Mouse (Mus musculus): ENCODE measurements around the gene Hif3a. TPM values are rescaled to one million over a fixed set of nuclear protein-coding genes. Genes with fewer than 3 reads are reported as not detected.
"Not testable (repeated sequence)": the region's sequence is repeated elsewhere in the genome, so short reads cannot be mapped to it uniquely, and the experiment has no call there.

Gene Hif3a
- polyA plus RNA-seq (2012; rRNA removed), result 4.1 and 6.9 TPM in 2 replicates

DNA sequence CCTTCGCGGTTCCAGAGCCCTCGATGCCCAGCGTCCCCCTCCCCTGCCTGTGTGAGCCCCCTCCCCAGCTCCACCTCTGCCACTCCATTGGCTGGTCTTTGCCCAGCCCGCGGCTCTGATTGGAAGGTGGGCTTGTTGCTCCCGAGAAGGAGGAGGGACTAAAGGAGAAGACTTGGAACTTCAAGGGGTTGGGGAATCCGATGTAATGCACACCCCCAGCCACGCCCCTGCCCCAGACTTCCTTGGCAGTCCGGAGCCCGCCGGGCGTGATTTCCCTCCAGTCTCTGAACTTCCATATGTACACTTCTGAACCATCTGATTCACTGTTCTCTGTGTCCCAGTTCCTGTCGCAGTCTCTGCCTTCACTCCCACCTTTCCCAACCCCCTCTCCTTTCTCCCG, at the start of gene Hif3a:
Hif3a (minus strand) TSS at position 39 of the 400 bp plus-strand sequence.
- DNase-seq (ENCODE audit: low read depth), result peak; percentile 95
- TF ChIP-seq POLR2A (IDR thresholded peaks at IDR 0.05; ENCODE audit: borderline replicate concordance, extremely low read depth, insufficient read depth, insufficient read length, poor library complexity, severe bottlenecking) (no peak), CTCF (IDR thresholded peaks at IDR 0.05; ENCODE audit: borderline replicate concordance, extremely low read depth, insufficient read depth, insufficient read length) (no peak)

DNA sequence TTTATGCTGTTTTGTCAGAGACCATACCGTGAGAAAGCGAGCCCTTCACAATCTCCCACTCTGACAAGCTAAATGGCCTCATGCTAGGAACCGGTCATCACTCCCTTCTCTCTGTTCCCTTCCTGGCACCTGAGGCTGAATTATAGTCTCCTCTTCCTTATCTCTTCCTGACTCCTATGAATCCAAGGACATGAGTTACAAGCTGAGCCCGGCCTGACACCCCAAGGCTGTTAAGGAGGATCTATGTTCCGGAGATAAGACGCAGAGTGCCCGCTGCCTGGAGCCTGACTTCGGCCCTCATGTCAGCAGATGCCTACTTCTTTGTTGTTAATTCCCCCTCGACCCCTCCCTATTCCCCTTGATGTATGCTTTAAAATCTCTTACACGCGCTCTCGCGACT, 39.4 kb upstream of the Hif3a start:
- DNase-seq (ENCODE audit: low read depth), result not testable (repeated sequence)

DNA sequence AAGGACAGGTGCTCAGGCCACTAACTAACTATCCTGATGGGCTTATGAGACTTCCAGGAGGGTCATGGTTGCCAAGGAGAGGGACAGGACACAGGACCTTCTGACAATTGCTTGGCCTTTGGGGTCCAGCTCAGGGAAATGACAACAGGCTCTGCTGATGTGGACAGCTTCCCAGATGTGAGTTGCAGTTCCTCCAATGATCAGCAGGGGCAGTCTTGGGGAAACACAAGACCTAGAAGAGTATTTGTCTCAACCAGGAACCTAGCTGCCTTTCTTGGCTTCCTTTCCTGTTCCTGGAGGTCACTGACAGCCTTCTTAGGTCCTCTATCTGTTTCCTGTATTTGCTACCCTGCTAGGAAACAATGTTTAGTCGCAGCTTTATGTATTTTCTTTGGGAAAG, 29.1 kb upstream of the Hif3a start:
- TF ChIP-seq CTCF (IDR thresholded peaks at IDR 0.05; ENCODE audit: borderline replicate concordance, extremely low read depth, insufficient read depth, insufficient read length) (peak; percentile 37; the same call in 1 of the 2 replicates), POLR2A (IDR thresholded peaks at IDR 0.05; ENCODE audit: borderline replicate concordance, extremely low read depth, insufficient read depth, insufficient read length, poor library complexity, severe bottlenecking) (no peak)
- DNase-seq (ENCODE audit: low read depth), result no peak

DNA sequence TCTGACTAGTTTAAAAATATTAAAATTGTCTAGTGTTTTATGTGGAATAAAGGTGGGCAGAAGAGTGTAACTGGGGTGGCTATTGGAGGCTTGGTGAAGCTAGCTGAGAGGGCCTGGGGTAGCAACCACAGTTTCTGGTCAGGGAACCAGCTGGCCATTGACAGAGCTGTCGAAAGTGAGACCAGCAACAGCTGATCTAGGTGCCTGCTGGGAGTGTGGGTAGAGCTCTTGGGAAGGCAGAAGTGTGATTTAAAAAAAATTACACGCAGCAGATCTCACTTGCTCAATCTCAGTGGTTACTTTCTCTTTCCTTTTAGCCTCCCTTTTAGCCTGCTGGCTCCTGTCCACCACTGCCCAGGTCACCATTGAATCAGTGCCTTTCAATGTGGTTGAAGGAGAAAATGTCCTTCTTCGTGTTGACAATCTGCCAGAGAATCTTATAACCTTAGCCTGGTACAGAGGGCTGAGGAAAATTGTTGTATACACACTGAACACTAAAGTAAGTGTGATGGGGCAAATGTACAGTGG, 27.9 kb upstream of the Hif3a start:
- TF ChIP-seq POLR2A (IDR thresholded peaks at IDR 0.05; ENCODE audit: borderline replicate concordance, extremely low read depth, insufficient read depth, insufficient read length, poor library complexity, severe bottlenecking) (no peak), CTCF (IDR thresholded peaks at IDR 0.05; ENCODE audit: borderline replicate concordance, extremely low read depth, insufficient read depth, insufficient read length) (no peak)
- no peak for DNase-seq (ENCODE audit: low read depth)

DNA sequence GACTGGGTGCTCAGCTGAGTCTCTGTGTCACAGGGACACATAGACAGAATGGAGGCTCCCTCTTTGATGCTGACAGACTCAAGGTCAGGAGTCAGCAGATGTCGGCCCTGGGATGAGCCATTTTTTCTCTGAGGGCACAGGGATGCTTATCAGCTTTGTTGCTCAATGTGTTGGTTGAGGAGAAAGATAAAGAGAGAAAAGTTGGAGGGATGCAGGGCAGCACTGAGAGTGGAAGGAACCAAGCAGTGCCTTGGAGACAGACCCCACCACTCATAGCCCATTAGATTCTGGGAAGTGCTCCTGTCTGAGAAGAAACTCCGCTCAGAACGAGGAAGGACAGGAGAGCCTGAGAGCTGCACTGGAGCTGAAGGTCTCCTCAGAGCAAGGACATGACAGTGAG, 25.5 kb upstream of the Hif3a start:
- TF ChIP-seq CTCF (IDR thresholded peaks at IDR 0.05; ENCODE audit: borderline replicate concordance, extremely low read depth, insufficient read depth, insufficient read length) (no peak), POLR2A (IDR thresholded peaks at IDR 0.05; ENCODE audit: borderline replicate concordance, extremely low read depth, insufficient read depth, insufficient read length, poor library complexity, severe bottlenecking) (no peak)

DNA sequence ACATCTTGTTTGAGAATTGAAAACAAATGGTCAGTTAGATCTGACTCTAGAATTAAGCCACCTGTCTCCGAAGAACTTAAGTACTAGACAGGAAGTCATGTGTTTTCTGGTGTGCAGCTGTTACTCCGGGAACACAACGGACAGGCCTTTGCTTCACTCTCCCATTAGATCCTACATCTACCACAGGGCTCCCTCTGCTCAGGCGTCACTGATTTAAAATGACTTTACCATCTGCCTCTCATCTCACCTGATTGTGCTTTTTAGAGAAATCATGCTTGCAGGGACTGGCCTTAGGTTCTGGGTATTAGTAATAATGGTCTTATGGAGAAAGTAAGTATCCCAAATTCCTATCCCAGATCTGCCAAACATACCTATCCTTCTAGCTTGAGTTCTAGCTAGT, 20.5 kb upstream of the Hif3a start:
- TF ChIP-seq POLR2A (IDR thresholded peaks at IDR 0.05; ENCODE audit: borderline replicate concordance, extremely low read depth, insufficient read depth, insufficient read length, poor library complexity, severe bottlenecking) (no peak), CTCF (IDR thresholded peaks at IDR 0.05; ENCODE audit: borderline replicate concordance, extremely low read depth, insufficient read depth, insufficient read length) (no peak)
- DNase-seq (ENCODE audit: low read depth), result no peak

More for the DNA sequence above, 25.5 kb upstream of the Hif3a start:
- no peak for DNase-seq (ENCODE audit: low read depth)

DNA sequence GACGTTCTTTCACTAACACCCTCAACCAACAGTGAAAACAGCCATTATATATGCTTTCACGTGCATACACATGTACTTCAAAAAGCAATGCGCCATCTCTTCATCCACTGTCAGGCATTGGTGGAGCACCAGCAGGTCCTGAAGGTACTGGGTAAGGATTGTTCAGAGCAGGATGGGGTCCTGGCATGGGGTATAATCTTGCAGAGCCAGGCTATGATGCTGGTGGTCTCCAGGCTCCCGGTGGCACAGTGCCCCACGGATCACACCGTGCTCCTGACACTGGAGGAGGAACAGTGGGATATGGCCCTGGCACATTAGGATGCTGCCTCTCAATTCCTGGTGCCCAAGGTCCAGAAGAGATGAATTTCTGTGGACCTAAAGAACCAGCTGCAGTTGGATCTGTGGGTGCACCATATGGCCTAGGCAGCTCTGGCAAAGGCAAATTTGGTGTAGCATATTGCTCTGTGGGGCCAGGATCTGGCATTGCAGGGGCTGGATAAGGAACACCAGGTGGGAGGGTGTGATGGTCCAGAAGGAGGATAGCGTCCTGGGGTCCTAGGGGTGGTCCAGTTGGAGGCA, 15.9 kb upstream of the Hif3a start:
- no peak for TF ChIP-seq POLR2A (IDR thresholded peaks at IDR 0.05; ENCODE audit: borderline replicate concordance, extremely low read depth, insufficient read depth, insufficient read length, poor library complexity, severe bottlenecking)
- no peak for TF ChIP-seq CTCF (IDR thresholded peaks at IDR 0.05; ENCODE audit: borderline replicate concordance, extremely low read depth, insufficient read depth, insufficient read length)
- no peak for DNase-seq (ENCODE audit: low read depth)

DNA sequence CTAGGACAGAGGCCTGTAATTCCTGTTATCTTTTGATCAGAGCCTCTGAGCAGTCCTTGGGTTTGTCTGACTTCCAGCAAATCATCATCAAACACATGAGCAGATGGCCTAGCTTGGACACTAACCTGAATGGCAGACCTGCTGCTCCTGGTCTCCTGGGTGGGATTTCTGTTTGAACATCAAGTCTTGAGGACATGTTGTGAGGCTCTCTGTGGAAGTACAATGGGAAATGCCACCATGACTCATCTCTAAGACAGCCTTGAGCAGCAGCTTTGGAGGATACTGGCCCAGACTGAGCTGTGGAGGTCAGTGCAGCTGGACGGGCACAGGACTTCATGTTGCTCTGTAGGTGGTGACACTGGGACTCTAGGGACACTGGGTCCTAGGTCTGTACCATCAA, 14.3 kb upstream of the Hif3a start:
- no peak for DNase-seq (ENCODE audit: low read depth)
- TF ChIP-seq CTCF (IDR thresholded peaks at IDR 0.05; ENCODE audit: borderline replicate concordance, extremely low read depth, insufficient read depth, insufficient read length) (no peak), POLR2A (IDR thresholded peaks at IDR 0.05; ENCODE audit: borderline replicate concordance, extremely low read depth, insufficient read depth, insufficient read length, poor library complexity, severe bottlenecking) (no peak)

DNA sequence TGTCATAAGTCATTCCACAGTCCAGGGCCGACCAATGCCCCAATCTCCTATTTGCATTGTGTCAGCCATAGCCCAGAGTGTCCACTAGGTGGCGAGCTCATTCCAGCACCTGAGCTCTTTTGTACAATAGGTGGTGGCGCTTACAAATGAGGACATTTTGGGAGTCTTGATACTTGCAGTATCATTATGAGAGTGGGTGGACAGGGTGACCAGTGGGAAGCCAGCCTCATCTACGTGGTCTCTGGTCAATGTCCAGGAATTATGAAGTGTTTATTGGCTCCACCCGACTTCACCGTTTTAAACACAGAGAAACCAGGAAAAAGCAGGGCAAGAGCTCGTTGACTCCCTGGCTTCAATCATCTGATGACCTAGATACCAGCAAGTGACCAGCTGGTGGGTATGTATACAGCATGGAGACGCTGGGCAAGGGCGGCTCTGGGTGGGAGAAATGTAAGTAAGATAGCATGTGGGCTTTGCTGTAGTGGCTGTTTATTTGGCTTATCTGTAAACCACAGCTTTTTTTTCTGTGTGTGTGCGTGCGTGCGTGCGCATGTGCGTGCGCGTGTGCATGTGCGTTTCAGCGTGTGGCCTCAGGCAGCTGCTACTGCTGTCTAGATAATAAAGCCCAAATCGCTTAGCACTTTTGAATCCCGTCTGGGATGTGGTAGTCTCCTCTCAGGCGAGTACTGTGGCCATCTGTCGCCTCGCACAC, 11.8 kb upstream of the Hif3a start, which contains the start of gene Psg16:
Psg16 (plus strand) TSS at position 137 of the 712 bp plus-strand sequence.
- peak; percentile 78 for DNase-seq (ENCODE audit: low read depth)
- TF ChIP-seq POLR2A (IDR thresholded peaks at IDR 0.05; ENCODE audit: borderline replicate concordance, extremely low read depth, insufficient read depth, insufficient read length, poor library complexity, severe bottlenecking) (no peak), CTCF (IDR thresholded peaks at IDR 0.05; ENCODE audit: borderline replicate concordance, extremely low read depth, insufficient read depth, insufficient read length) (peak; percentile 89)

DNA sequence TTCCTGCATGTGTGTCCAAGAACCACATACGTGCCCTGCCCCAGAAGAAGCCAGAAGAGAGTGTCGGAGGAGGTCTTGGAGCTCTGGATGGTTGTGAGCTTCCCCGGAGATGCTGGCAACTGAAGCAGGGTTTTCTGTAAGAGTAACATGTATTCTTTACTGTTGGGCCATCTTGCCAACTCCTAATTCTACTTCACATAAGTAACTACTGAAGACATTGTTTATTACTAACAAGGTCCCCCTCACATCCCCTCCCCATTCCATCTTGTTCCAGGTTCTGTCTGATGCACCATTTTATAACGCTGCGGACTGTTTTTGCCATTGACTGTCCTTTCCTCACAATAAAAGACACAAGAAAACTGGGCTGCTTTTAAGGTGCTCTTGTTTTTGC, 11.3 kb upstream of the Hif3a start:
- TF ChIP-seq POLR2A (IDR thresholded peaks at IDR 0.05; ENCODE audit: borderline replicate concordance, extremely low read depth, insufficient read depth, insufficient read length, poor library complexity, severe bottlenecking) (no peak), CTCF (IDR thresholded peaks at IDR 0.05; ENCODE audit: borderline replicate concordance, extremely low read depth, insufficient read depth, insufficient read length) (no peak)
- no peak for DNase-seq (ENCODE audit: low read depth)

DNA sequence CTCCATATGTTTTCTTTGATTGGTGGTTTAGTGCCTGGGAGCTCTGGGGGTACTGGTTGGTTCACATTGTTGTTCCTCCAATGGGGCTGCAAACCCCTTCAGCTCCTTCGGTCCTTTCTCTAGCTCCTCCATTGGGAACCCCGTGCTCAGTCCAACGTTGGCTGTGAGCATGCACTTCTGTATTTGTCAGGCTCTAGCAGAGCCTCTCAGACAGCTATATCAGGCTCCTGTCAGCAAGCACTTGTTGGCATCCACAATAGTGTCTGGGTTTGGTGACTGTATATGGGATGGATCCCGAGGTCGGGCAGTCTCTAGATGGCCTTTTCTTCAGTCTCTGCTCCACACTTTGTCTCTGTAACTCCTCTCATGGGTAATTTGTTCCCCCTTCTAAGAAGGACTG, 5.4 kb upstream of the Hif3a start:
- DNase-seq (ENCODE audit: low read depth), result not testable (repeated sequence)

DNA sequence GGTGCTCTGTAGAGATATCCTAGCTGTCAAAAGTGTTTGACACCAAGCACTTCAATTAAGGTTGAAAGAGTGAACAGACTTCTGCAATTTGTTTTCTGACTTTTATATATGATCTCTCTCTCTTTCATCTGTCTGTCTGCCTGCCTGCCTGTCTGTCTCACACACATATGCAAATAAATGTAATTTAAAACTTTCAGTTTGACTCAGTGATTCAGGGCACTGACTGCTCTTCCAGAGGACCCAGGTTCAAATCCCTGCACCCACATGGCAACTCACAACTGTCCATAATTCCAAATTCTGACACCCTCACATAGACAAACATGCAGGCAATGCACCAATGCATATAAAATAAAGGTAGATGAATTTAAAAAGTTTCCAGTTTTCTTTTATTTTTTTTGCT, 4.8 kb upstream of the Hif3a start:
- TF ChIP-seq POLR2A (IDR thresholded peaks at IDR 0.05; ENCODE audit: borderline replicate concordance, extremely low read depth, insufficient read depth, insufficient read length, poor library complexity, severe bottlenecking) (no peak), CTCF (IDR thresholded peaks at IDR 0.05; ENCODE audit: borderline replicate concordance, extremely low read depth, insufficient read depth, insufficient read length) (no peak)

More for the DNA sequence above, 4.8 kb upstream of the Hif3a start:
- DNase-seq (ENCODE audit: low read depth), result no peak

All from brain, embryonic 14.5 days (tissue).